Mouse (Mus musculus): ENCODE data around the gene Tmem235. TPM values are rescaled to one million over a fixed set of nuclear protein-coding genes. Genes with fewer than 3 reads are reported as not detected.

Tmem235 gene
- polyA plus RNA-seq, 1 experiment from 2014 or later: not detected

DNA sequence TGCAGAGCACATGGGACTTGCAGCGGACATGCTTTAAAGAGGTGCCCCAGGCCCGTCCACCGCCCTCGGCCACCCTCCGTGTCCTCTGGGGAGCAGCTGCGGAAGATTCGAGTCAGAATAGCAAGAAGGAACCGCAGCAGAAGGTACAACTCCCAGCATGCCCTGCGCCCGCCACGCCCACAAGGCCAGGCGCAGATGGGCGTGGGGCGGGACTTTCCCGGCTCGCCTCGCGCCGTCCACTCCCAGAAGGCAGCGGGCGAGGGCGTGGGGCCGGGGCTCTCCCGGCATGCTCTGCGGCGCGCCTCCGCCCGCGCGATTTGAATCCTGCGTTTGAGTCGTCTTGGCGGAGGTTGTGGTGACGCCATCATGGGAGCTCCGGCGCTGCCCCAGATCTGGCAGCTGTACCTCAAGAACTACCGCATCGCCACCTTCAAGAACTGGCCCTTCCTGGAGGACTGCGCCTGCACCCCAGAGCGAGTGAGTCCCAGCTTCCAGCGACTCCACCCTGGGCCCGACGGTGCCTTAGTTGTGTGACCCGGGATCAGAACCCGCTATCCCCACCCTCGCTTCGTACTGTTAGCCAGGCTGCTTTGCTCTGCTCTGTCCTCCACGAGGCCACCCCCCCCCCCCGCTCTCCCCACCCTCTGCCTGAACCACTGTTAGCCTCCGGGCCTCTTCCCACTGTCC, 11.4 kb upstream of the Tmem235 start, which contains the start of gene Birc5:
Birc5 (plus strand) TSS at position 267 of the 687 bp plus-strand sequence.
- Histone ChIP-seq H3K36me3 (peaks cover 21% of the 10 kb centered on the region), H3K4me3 (peak within 1 kb of the TSS; percentile 74), H3K9ac (peak within 1 kb of the TSS; percentile 86), H3K4me1 (peaks cover 27% of the 10 kb centered on the region), H3K27me3 (no peaks in the 10 kb centered on the region), H3K4me2 (replicated peaks) (peak within 1 kb of the TSS; percentile 78), H3K27ac (peak within 1 kb of the TSS; percentile 94), H3K9me3 (no peaks in the 10 kb centered on the region)
- WGBS: under 1% methylated on average over 51 of the region's 51 CpGs
- peak; percentile 81 for ATAC-seq (ENCODE audit: insufficient number of reproducible peaks, insufficient read depth, low FRiP score, low TSS enrichment)

GRCm38 (mm10) chr11:117852875-117853274, 7.7 kb upstream of the Tmem235 start:
- peaks cover 53% of the 10 kb centered on the region for H3K36me3 ChIP-seq
- H3K4me2 ChIP-seq (replicated peaks): no peak overlapping the region

DNA sequence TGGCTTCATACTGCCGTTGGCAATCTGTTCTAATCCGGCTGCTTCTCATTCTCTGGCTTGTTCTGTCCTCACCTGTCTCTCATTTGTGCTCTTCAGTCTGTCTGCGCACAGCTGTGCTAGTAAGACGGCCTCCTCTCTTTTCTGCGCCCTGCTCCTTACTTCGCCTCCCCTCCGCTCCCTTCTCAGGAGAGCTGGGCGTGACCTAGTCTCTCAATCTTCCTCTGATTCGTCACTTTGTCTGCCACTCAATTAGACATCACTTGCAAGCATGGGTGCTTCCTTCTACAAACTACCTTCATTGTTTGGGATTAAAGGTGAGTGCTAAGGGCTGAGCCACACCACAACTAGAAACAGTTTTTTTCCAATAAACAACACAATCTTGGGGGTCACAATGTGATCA, 6.3 kb upstream of the Tmem235 start:
- H3K9ac ChIP-seq: no peak overlapping the region
- no peak overlapping the region for H3K4me2 ChIP-seq (replicated peaks)
- ATAC-seq (ENCODE audit: insufficient number of reproducible peaks, insufficient read depth, low FRiP score, low TSS enrichment): no peak
- WGBS: 87% methylated on average over 9 of the region's 9 CpGs
- H3K4me1 ChIP-seq: peaks cover 16% of the 10 kb centered on the region
- H3K36me3 ChIP-seq: peaks cover 59% of the 10 kb centered on the region
- no peak overlapping the region for H3K4me3 ChIP-seq
- H3K27ac ChIP-seq: no peak overlapping the region
- peaks cover 8% of the 10 kb centered on the region for H3K27me3 ChIP-seq
- no peaks in the 10 kb centered on the region for H3K9me3 ChIP-seq

More at GRCm38 (mm10) chr11:117852875-117853274, 7.7 kb upstream of the Tmem235 start:
- no peak for ATAC-seq (ENCODE audit: insufficient number of reproducible peaks, insufficient read depth, low FRiP score, low TSS enrichment)
- peaks cover 24% of the 10 kb centered on the region for H3K4me1 ChIP-seq
- 87% methylated on average over 3 of the region's 3 CpGs for WGBS
- H3K4me3 ChIP-seq: no peak overlapping the region
- H3K27ac ChIP-seq: peak overlapping the region; percentile 2; the same call in 1 of the 2 replicates
- no peak overlapping the region for H3K9ac ChIP-seq
- no peaks in the 10 kb centered on the region for H3K27me3 ChIP-seq
- H3K9me3 ChIP-seq: no peaks in the 10 kb centered on the region

- Histone ChIP-seq H3K9me3 (no peaks in the 10 kb centered on the region), H3K27me3 (peaks cover 19% of the 10 kb centered on the region), H3K4me1 (peaks cover 15% of the 10 kb centered on the region), H3K4me2 (replicated peaks) (no peak overlapping the region), H3K36me3 (peaks cover 59% of the 10 kb centered on the region), H3K4me3 (no peak overlapping the region), H3K27ac (no peak overlapping the region), H3K9ac (no peak overlapping the region)
- ATAC-seq (ENCODE audit: insufficient number of reproducible peaks, insufficient read depth, low FRiP score, low TSS enrichment): no peak
- 94% methylated on average over 5 of the region's 5 CpGs for WGBS
Observed at GRCm38 (mm10) chr11:117855360-117855759, 5.2 kb upstream of the Tmem235 start.

- peaks cover 25% of the 10 kb centered on the region for H3K27me3 ChIP-seq
- H3K4me1 ChIP-seq: peaks cover 12% of the 10 kb centered on the region
- H3K27ac ChIP-seq: no peak overlapping the region
- H3K9me3 ChIP-seq: no peaks in the 10 kb centered on the region
- H3K36me3 ChIP-seq: peaks cover 57% of the 10 kb centered on the region
- no peak overlapping the region for H3K4me3 ChIP-seq
- no peak for ATAC-seq (ENCODE audit: insufficient number of reproducible peaks, insufficient read depth, low FRiP score, low TSS enrichment)
- H3K4me2 ChIP-seq (replicated peaks): no peak overlapping the region
- 65% methylated on average over 1 of the region's 1 CpGs for WGBS
- no peak overlapping the region for H3K9ac ChIP-seq
Observed at GRCm38 (mm10) chr11:117855975-117856374, 4.6 kb upstream of the Tmem235 start.

- WGBS: 96% methylated on average over 10 of the region's 10 CpGs
- no peak overlapping the region for H3K9ac ChIP-seq
- peaks cover 10% of the 10 kb centered on the region; the same call in 1 of the 2 replicates for H3K4me1 ChIP-seq
- H3K4me3 ChIP-seq: no peak overlapping the region
- no peak for ATAC-seq (ENCODE audit: insufficient number of reproducible peaks, insufficient read depth, low FRiP score, low TSS enrichment)
- H3K9me3 ChIP-seq: no peaks in the 10 kb centered on the region
- H3K36me3 ChIP-seq: peaks cover 54% of the 10 kb centered on the region
- H3K27me3 ChIP-seq: peaks cover 40% of the 10 kb centered on the region
- no peak overlapping the region for H3K27ac ChIP-seq
- no peak overlapping the region for H3K4me2 ChIP-seq (replicated peaks)
Observed at GRCm38 (mm10) chr11:117857462-117857861, 3.1 kb upstream of the Tmem235 start.

DNA sequence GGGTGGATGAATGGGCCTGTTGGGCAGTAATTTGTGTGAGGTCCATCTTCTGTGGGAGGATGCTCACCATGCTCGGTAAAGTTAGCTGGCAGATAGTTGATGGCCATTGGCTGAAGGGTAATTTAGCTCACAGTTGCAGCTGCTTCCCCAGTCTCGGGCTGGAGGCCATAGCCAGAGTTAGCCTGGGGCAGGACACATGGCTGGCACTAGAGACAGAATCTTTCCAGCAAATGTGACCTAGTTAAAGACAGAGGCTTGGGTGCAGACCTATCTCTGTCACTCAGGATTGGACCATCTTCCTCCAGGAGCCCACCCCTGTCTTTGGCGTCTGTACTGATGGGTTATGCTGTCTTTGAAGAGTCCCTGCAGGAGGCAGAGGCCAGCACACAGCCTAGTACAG, 2.2 kb upstream of the Tmem235 start:
- Histone ChIP-seq H3K27ac (no peak overlapping the region), H3K4me2 (replicated peaks) (no peak overlapping the region), H3K27me3 (peaks cover 42% of the 10 kb centered on the region), H3K9ac (no peak overlapping the region), H3K9me3 (no peaks in the 10 kb centered on the region), H3K36me3 (peaks cover 45% of the 10 kb centered on the region), H3K4me1 (peaks cover 10% of the 10 kb centered on the region; the same call in 1 of the 2 replicates), H3K4me3 (no peak overlapping the region)
- WGBS: 70% methylated on average over 3 of the region's 3 CpGs
- no peak for ATAC-seq (ENCODE audit: insufficient number of reproducible peaks, insufficient read depth, low FRiP score, low TSS enrichment)

GRCm38 (mm10) chr11:117863174-117863856, 2.8 kb downstream of the Tmem235 start:
- WGBS: 25% methylated on average over 11 of the region's 11 CpGs
- Histone ChIP-seq H3K27me3 (peaks cover 42% of the 10 kb centered on the region), H3K9ac (no peak overlapping the region)

DNA sequence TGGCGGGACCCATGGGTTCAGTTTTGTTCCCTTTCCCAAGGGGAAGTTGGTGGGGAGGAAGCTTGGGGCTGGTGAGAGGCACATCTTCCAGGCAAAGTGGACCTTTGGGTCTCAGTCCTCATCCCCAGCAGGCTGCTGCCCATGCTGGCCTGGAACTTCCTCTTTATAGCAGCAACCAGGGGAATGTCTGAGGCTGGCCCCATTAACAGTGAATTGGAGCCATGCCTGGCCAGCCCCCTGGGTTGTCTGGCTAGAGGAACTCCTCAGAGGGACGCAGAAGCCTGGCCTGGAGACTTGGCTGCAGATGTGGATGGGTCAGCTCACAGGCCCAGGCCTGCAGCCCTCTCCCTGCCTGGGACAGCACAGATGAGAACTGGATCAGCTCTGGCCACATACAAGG, 4.3 kb downstream of the Tmem235 start:
- WGBS: 63% methylated on average over 2 of the region's 2 CpGs
- peaks cover 29% of the 10 kb centered on the region for H3K27me3 ChIP-seq
- H3K4me1 ChIP-seq: peaks cover 14% of the 10 kb centered on the region; the same call in 1 of the 2 replicates
- no peak overlapping the region for H3K27ac ChIP-seq
- no peak overlapping the region for H3K9ac ChIP-seq
- no peak for ATAC-seq (ENCODE audit: insufficient number of reproducible peaks, insufficient read depth, low FRiP score, low TSS enrichment)
- no peaks in the 10 kb centered on the region for H3K9me3 ChIP-seq
- no peak overlapping the region for H3K4me3 ChIP-seq
- H3K4me2 ChIP-seq (replicated peaks): no peak overlapping the region
- H3K36me3 ChIP-seq: no peaks in the 10 kb centered on the region

More at GRCm38 (mm10) chr11:117863174-117863856, 2.8 kb downstream of the Tmem235 start:
- ATAC-seq (ENCODE audit: insufficient number of reproducible peaks, insufficient read depth, low FRiP score, low TSS enrichment): no peak
- H3K27ac ChIP-seq: no peak overlapping the region
- no peak overlapping the region for H3K4me3 ChIP-seq
- 0 out of 2 replicates have a peak, but pooled peaks cover 4% of the 10 kb centered on the region for H3K36me3 ChIP-seq
- no peak overlapping the region for H3K4me2 ChIP-seq (replicated peaks)
- no peaks in the 10 kb centered on the region for H3K9me3 ChIP-seq
- peaks cover 16% of the 10 kb centered on the region; the same call in 1 of the 2 replicates for H3K4me1 ChIP-seq

- H3K9ac ChIP-seq: no peak overlapping the region
- peak overlapping the region; percentile 20; the same call in 1 of the 2 replicates for H3K27ac ChIP-seq
- no peak overlapping the region for H3K4me2 ChIP-seq (replicated peaks)
- WGBS: 26% methylated on average over 6 of the region's 6 CpGs
- H3K36me3 ChIP-seq: no peaks in the 10 kb centered on the region
- peaks cover 9% of the 10 kb centered on the region; the same call in 1 of the 2 replicates for H3K4me1 ChIP-seq
- no peak overlapping the region for H3K4me3 ChIP-seq
- peaks cover 17% of the 10 kb centered on the region for H3K27me3 ChIP-seq
- ATAC-seq (ENCODE audit: insufficient number of reproducible peaks, insufficient read depth, low FRiP score, low TSS enrichment): 0 out of 2 replicates have a peak, but pooled peaks have one; percentile 19
- H3K9me3 ChIP-seq: no peaks in the 10 kb centered on the region
Observed at GRCm38 (mm10) chr11:117865988-117866387, 5.4 kb downstream of the Tmem235 start.

DNA sequence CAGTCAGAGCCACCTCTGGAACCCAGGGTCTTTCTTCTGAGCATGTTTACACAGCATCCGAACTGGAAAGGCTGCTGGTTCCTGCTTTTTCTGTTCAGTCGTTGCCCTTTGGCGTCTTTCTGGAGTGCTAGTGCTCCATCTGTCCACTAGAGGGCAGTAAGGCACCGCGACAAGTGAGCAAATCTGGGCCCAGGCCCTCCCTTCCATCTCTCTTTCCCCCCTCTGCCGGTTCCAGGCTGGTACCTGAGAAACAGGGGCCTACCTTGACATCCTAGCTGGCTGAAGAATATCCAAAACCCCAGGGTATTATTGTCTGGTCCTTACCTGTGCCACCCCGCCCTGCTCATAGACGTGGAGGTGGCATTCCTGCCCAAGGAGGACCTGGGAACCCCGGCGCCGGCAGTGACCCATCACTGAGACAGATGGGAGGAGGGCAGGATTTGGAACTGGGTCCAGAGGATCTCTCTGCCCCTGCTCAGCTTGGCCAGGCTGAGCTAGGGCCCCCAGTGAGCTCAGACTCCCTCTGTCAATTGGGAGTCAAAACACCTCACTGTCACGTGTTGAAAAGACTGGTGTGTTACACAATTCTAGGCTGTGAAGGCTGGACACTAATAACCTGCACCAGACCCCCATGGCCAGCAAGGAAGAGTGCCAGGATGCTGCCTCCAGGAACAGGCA, 10.3 kb downstream of the Tmem235 start:
- Histone ChIP-seq H3K4me2 (replicated peaks) (no peak overlapping the region), H3K27ac (no peak overlapping the region), H3K4me1 (peaks cover 15% of the 10 kb centered on the region; the same call in 1 of the 2 replicates), H3K36me3 (no peaks in the 10 kb centered on the region), H3K9ac (no peak overlapping the region), H3K9me3 (no peaks in the 10 kb centered on the region), H3K27me3 (no peaks in the 10 kb centered on the region; the same call in 1 of the 2 replicates), H3K4me3 (no peak overlapping the region)
- 37% methylated on average over 12 of the region's 12 CpGs for WGBS
- ATAC-seq (ENCODE audit: insufficient number of reproducible peaks, insufficient read depth, low FRiP score, low TSS enrichment): no peak
